Mouse (Mus musculus) E14TG2a.4 (cell line): ENCODE measurements at regions not wholly inside any gene's neighbourhood (a gene's known extent, or its start where the extent isn't known, plus 50 kb on each side); places are given as distances from the start of the nearest gene placed in this dataset.

Experiments used
- CTCF ChIP-seq: conservative IDR thresholded peaks from 2 replicates; pipeline ENCODE4 v1.5.1; 2014; ENCODE audit warnings: low read length
- NANOG ChIP-seq: IDR thresholded peaks from 2 replicates; pipeline ENCODE4 v1.6.1; 2014; ENCODE audit warnings: borderline replicate concordance, low read length, mixed read lengths

- TF ChIP-seq CTCF (no peak), NANOG (no peak)
These were observed 67.6 kb upstream of the Prdm1 start for GRCm38 (mm10) chr10:44595932-44596331.
